Mouse (Mus musculus): ENCODE results near the gene March10.

The March10 gene

DNA sequence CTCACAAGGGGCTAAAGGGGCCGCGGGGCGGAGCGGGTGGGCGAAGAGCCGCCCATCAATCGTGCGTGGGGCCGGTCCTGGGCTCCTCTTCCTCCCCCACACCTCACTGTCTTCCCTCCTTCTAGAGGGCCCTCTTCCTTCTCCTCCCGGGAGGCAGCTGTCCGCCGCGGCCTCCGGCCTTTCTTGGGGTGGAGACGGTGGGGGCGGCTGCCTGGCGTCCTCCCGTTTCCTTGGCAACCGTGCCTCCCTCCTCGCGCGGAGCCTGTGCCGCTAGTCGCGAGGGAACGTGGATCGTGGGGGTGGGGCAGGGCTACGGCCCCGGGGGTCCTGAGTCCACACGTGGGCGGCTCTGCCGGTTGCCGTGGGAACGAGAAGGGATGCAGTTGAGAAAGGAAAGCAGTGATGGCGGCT is at the start of gene March10:
Gene March10 (minus strand): TSS at position 239 of the 411 bp plus-strand sequence.
- DNase-seq (ENCODE audit: low read depth, low spot score), result peak; percentile 34

DNA sequence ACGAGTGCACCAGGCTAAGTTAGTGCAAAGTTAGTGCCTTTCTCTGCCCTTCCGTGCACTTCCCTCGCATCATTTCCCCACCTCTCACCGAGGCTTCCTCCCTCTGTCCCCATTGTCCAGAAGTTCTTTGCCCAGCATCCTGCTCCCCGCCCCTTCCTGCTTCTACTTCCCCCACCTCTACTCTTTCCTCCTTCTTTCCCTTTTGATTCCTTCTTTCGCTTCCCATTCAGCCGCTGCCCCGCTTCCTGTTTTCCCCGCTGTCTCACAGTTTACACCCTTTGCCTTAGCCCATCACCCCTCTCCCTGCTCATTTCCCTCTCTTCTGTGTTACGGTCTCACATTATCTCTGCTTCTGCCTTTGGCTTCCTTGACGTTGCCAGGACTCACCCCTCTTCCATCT is 49.8 kb upstream of the March10 start:
- no peak for DNase-seq (ENCODE audit: low read depth, low spot score)

DNA sequence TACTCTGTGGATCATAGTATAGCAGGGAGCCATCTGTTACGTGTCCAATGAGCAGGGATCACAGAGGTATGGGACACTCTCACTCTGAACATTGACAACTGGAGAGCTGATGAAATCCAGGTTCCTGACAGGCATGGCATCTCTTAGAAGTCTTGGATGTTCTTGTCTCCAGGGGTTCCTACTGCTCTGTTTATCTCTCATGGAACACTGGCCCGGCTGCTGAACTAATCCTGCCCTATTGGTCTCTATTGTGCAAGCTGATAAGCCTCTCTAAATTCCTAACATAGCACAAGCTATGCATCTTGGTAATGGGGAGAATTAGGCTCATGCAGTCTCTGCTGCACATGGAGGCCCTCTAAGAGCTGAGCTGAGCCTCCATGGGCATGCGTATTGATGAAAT is 48.5 kb upstream of the March10 start:
- no peak for DNase-seq (ENCODE audit: low read depth, low spot score)

DNA sequence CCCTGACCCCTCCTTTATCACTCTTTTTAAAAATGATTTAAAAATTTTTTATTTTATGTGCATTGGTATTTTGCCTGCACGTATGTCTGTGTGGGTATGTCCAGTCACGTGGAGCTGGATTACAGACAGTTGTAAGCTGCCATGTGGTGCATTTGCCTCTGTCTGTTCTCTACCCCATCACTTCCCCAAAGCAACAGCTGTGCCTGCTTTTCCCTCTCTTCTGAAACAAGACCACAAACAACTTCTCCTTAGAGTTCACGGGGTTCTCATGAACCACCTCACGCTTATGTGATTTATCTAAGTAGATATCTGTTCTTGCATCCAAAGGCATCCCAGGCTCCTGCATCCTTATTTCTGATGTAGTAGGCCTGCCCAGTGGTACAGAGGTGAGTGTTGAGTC is 45.8 kb upstream of the March10 start:
- no peak for DNase-seq (ENCODE audit: low read depth, low spot score)

DNA sequence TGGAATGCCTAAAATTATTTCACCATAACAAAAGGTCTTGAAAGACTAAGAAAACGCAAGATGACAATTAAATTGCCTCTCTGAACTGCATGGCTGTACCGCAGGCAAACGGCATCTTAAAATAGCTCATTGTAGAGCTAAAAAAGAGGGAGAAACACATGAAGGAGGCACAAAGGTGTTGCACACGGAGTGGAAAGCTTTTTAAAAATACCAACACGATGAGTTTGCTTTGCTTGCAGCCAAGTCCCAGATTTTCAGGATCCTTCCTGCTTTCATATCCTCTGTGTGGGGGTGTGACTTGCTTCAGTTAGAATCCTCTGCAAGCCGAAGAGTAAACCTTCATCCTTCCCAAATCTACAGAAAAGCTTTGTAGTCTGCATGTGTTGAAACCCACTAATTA is 41.0 kb upstream of the March10 start:
- DNase-seq (ENCODE audit: low read depth, low spot score), result no peak

DNA sequence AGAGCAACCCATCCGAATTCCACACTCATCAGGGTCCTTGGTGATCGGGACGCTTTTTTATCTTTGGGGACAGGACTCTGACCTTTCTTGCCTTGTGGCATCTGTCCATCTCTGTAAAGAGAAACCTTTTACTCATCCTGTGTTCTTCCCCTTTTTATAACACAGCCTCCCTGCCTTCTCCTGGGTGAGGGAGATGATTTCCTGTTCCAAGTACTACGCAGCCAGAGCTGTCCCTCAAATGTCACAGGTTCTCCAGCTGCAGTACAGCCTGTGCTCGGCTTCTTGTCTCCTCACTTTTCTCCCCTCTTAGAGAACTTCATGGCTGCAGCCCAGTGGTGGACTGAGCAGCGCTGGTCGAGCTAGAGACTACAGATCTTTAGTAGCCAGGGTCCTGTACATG is 40.1 kb upstream of the March10 start:
- no peak for DNase-seq (ENCODE audit: low read depth, low spot score)

DNA sequence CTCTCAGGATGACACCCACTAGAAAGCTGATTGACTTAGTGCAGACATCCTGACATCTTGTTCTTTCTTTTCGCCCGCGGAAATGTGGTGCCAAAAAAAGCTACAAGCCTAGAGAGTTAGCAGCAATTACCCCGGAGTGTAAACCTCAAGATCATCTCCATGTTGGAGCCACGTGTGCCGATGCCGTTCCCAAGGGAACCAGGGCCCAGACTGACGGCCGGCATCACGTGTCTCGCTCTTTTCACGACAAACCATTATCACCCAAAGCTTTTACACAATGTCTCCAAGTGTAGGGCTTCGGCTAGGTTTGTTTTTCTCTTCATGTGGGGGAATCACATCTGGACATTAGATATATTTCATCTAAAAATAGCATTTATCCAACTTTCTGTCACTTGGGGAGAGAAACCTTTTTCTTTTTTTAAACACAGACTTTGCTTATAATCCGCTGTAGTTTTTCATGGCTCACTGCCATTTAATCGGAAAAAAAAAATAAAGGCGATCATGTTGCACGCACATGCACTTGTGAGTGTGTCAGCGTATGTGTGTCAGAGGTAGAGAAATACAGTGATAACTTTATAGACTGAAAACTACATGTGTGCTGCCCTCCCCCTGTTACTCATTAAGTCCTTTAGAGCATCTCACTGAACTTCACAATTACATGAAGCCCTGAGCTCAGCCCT is 39.2 kb upstream of the March10 start:
- DNase-seq (ENCODE audit: low read depth, low spot score), result no peak

DNA sequence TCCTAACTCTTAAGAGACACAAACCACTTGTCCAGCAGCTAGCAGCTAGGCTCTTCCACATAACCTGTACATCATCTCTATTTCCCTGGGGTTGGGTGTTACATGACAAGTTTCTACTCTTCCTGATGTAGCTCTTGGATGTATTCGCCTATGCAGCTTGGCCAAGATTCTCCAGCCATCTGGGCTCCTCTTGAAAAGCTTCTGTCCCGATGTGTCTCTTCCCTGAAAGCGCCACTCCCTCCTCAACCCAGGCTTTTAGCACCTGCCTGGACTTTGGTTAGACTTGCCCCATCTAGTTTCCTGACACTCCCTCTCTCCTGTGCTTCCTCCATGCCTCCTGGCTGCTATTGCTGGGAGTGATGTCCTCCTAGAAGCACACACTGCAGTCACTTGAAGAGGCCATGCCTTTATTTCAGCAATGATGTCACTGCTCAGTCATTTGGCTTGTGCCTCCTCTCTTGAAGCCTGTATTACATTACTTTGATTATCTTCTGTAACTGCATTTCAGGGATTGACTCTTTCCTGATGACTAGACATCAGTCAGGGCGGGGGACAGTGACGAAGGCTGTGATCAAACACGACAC is 38.3 kb upstream of the March10 start:
- no peak for DNase-seq (ENCODE audit: low read depth, low spot score)

DNA sequence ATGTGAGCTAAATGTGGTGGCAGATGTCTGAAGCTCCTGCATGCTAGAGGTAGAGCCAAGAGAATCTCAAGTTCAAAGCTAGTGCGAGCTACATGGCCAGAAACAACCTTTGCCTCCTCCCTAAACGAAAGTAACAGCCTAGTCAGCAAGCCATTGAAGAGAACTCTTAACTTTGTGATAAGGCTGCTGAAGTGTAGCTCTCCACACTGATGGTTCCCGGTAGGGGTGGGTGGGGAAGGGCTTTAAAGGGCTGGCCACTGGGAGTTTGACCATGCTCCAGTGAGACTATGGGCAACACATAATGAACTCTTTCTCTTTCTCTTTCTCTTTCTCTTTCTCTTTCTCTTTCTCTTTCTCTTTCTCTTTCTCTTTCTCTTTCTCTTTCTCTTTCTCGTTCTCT is 35.9 kb upstream of the March10 start:
- DNase-seq (ENCODE audit: low read depth, low spot score), result no peak

DNA sequence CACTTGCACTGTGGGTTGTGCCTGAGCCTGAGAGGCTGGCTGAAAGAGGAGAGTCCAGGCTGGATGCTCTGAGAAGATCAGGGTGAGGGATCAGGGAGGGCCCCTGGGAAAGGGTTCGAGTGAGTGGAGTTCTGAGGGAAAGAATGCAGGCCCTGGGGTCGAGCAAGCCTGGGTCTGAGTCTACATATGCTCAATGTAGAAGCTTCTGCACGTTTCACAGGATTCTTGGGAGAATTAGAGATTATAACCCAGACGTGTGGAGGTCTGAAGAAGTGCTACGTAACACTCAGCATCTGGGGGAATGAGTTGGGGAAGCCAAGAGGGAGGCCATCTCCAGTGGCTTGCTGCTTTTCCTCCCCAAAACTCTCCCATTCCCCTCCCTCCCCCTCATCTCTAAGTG is 34.4 kb upstream of the March10 start:
- no peak for DNase-seq (ENCODE audit: low read depth, low spot score)

DNA sequence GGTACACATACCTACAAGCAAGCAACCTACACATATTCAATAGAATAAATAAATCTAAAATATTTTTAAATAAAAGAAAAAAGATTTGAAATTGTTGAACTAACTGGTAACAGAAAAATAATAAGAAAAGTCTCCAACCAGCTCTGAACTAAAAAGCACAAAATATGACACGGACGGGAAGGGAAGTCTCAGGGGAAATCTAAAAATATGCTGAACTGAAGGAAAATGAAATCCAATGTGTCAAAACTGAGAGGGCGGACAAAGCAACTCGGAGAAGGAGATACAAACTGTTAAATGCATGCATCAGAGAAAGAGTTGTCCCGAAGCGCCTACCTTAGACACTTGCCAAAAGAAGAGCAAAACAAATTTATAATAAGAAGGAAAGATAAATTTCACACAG is 28.9 kb upstream of the March10 start:
- DNase-seq (ENCODE audit: low read depth, low spot score), result no peak

DNA sequence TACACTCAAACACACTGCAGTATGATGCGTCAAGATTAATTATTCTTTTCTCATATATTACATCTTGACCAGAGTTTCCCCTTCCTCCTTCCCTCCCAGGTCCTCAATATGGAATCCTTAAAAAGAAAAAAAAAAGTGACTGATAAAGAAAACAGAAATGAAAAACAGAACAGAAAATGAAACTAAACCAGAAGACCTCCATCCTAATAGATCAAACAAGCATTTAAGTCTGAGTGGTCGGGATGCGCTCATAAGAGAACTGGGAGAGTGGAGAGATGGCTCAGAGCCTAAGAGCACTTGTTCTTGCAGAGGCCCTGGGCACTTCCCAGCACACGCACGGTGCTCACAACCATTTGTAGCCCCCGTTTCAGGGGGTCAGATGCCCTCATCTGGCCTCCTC is 28.5 kb upstream of the March10 start:
- DNase-seq (ENCODE audit: low read depth, low spot score), result no peak

DNA sequence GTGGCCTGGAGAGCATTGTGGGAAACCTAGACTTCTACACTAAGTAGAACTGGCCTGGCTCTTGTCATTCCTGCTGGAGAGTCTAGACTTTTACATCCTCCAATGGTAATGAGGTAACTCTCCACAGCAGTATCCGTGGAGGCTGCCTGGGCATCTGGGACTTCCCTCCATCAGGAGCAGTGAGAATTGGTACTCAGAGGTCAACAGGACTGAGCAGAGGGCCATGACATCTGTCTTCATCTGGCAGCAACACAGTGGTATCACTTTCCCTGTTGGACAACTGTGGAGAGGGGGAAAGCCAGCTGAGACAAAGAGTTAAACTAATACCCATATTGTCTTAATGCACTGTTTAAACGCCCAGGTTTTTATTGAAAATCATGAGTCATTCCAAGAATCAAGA is 26.2 kb upstream of the March10 start:
- no peak for DNase-seq (ENCODE audit: low read depth, low spot score)

DNA sequence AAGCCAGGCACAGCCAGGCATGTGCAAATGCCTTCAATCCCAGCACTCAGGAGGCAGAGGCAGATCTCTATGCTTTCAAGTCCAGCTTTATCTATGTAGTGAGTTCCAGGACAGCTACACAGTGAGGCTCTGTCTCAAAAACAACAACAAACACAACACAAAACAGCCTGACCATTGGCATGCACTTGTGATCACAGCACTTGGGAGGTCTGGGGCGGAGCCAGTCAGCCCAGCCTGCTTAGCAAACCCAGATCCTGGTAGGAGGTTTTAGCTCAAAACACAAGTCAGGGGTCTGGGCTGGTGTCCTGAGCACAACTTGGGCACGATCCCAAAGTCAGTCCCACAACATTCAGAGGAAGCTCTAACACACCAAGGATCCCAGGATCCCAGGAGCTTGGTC is 18.2 kb upstream of the March10 start:
- no peak for DNase-seq (ENCODE audit: low read depth, low spot score)

DNA sequence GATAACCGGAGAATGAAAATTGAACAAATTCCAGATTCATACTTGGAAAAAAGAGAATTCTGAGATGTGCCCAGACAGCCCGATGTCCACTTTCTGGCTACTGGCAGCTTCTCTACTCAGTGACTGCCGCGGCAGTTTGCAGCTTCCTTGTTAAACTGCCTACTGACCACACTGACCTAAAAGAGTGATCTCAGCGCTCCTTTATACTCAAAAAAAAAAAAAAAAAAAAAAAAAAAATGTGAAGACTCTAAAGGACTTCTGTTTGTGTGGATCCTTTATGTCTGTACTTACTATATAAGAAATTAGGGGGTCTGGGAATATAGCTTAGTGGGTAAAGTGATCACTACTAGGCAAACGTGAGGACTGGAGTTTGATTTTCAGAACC is 17.8 kb upstream of the March10 start:
- DNase-seq (ENCODE audit: low read depth, low spot score), result no peak

DNA sequence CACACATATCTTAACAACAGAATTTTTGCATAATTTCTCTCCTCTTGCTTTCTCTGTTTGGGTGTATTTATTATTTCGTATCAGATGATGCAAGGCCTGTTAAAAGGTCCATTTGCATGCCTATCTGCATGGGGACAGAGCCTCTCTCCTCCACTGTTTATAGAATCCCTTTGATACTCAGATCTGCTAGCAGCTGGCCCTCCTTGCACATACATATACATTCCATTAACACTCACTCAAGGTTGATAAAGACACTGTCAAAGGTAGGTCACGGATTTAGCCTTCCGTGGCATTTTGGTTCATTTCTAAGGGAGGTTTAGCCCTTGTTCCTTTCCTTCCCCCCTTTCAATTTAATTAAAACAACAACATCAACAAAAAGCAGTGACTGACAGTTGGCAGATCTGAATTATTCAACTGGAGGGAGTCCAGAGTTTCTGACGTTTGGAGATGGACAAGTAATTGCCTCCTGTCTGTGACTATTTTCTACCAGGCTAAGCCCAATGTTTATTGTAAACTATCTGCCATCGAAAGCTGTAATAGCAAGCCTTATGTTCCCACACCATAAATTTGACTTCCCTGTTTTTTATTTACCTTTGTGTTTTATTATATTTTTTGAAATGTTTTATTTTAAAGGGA is 17.3 kb upstream of the March10 start:
- DNase-seq (ENCODE audit: low read depth, low spot score), result no peak

DNA sequence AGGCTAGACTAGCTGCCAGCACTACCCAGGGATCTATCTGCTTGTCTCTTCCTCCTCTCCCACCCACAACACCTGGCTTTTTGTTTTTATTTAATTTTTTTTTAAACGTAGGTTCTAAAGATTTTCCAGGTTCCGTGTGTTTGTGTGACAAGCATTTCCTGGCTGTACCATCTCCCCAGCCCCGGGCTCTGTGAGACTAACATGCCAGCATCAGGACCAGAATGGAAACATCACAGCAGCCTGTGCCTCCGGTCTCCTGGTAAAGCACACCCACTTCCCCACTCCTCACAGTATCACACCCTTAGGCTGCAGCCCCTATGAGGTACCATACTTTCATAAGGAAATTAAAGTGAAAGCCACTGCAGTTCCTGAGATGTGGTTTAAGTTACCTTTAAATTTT is 16.1 kb upstream of the March10 start:
- DNase-seq (ENCODE audit: low read depth, low spot score), result no peak

DNA sequence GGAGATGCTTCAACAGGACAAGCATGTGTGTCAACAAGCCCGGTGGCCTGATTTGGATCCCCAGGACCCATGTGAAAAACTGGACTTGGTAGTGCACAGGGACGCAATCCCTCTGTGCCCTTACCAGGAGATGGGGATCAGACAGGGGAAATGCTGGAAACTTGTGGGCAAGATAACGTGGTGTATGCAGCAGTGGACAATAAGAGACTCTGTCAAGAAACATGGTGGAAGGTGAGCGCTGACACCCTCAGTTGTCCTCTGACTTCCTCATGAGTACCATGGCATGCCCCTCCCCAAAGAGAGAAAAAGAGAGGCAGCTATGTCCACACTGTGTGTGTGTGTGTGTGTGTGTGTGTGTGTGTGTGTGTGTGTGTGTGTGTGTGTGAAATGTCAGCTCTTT is 14.4 kb upstream of the March10 start:
- DNase-seq (ENCODE audit: low read depth, low spot score), result no peak

DNA sequence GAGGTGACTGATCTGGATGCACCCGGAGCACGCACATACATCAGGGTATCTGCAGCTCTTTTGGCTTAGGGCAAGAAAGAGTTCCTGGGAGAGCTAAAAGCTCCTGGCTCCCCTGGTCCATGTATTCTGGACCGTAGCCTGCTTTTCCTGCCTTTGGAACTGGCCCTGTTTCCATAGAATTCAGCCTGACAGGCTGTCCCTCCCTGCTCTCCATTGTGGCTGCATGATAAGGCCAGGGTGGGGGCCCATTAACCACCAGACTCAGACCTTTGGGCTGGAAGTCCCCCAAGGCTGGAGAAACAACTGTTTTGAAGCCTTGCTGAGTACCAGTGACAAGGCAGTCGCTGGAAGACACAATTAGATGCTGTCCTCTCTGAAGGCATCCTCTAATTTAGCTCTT is 13.0 kb upstream of the March10 start:
- DNase-seq (ENCODE audit: low read depth, low spot score), result no peak

DNA sequence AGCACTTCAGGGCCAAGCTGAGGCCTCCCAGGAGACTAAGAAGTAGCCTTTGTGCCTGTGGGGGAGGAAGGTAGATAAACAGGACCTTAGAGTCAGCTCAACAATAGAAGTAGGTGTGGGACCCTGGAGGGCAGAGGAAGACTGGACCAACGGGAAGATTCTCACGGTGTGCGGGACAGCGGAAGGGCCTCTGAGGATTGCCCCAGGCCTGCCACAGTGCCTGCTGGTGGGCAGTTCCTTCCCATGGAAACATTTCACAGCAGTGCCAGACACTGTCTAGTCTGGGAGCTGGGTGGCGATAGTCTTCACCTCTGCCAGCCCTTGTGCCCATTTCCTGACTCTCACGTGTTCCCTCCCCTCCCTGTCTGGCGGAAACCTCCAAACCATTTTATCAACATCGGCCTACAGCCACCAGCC is 12.6 kb upstream of the March10 start:
- DNase-seq (ENCODE audit: low read depth, low spot score), result no peak

DNA sequence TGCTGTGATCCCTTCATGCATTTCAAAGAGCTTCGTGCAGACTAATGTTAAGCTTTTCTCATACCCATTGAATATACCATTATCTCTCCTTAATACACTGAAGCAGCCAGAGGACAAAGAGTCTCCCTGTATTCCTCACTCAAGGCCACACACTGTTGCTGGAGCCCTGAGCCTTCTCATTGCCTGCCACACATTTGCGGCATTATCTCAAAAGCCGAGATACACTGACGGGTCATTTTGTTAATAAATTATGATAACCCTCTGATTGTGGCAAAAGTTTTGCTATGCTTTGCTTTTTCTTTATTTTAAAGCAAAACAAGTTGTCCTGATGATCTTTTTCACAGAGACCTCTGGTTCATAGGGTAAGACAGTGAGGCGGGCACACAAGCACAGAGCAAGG is 11.9 kb upstream of the March10 start:
- DNase-seq (ENCODE audit: low read depth, low spot score), result no peak

DNA sequence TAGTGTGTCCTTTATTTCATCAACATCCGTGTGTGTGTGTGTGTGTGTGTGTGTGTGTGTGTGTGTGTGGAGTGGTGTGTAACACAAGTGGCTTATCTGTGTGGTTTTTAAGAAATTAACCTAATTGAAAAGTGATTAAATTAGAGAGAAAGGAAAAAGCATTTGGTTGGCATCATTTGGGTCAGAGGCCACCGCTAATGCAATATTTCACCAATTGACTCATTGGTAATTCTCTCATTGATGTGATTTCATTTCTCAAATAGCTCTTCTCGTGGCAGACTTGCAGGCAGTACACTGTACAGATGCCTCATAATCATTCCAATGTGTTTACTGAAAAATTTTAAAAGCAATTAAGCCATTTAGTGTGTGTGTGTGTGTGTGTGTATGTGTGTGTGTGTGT is 11.3 kb upstream of the March10 start:
- DNase-seq (ENCODE audit: low read depth, low spot score), result no peak

DNA sequence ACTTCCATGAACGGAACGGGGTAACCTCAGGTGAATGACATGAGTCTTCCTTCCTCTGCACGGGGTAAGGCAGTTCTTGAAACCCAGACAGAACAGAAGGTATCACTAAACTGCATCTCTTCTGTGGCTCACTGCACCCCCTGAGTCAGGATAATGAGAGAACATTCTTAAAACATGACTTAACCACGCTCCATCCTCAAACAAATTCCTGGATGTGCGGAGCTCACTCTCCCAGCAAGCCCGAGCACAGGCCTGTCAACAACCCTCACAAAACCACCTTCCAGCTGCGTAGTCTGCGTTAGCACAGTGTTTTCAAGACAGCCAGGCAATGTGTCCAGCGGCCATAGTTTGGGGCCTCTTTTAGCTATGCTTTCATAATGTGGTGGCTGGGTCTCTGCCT is 10.7 kb upstream of the March10 start:
- DNase-seq (ENCODE audit: low read depth, low spot score), result no peak

Measured in embryo, embryonic 11.5 days (tissue).